Mouse (Mus musculus) heart, postnatal 0 days (tissue): ENCODE results near the gene Prkn.

Experiments
- CTCF ChIP-seq: IDR thresholded peaks from 2 replicates; pipeline ENCODE4 v1.5.1; 2016; ENCODE audit warnings: antibody characterized with exemption, control low read depth, low read depth
- EP300 ChIP-seq: IDR thresholded peaks from 2 replicates; pipeline ENCODE4 v1.6.1; 2016; ENCODE audit warnings: antibody characterized with exemption, low read depth

DNA sequence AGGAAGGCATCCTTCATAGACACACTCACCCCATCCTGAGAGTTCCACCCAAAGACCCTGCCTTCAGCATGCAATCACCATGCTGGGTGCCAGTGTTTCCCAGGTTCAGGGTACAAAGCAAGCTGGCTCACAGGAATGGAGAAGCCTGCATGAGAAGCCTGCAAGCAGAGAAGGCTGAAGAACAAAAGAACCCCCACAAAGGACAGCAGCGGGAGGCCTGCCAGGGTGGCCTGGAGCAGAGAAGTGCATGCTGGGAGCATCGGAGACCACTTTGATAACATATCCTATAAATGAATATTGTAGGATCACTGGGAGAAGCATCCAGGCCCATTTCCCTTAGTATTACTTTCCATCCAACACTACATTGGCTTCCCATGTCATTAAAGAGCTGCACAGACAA, 692.6 kb downstream of the Prkn start:
- TF ChIP-seq CTCF (no peak), EP300 (no peak)
